Mouse (Mus musculus): ENCODE data around the gene Tprgl. TPM values are rescaled to one million over a fixed set of nuclear protein-coding genes. Genes with fewer than 3 reads are reported as not detected.

The Tprgl gene
- polyA plus RNA-seq, 1 experiment = 57.3 TPM

- no peaks in the 10 kb centered on the region for H3K36me3 ChIP-seq (ENCODE audit: control insufficient read depth, insufficient read depth)
- no peaks in the 10 kb centered on the region for H3K79me2 ChIP-seq (ENCODE audit: control insufficient read depth, insufficient read depth)
- no peaks in the 10 kb centered on the region for H3K79me3 ChIP-seq (ENCODE audit: low read depth)
- TF ChIP-seq CTCF (IDR thresholded peaks at IDR 0.05; ENCODE audit: control insufficient read depth, insufficient read depth, insufficient read length) = no peak
- TF ChIP-seq MYOD1 (IDR thresholded peaks at IDR 0.05; ENCODE audit: control insufficient read depth, insufficient read length, low read depth) = no peak
- no peak for TF ChIP-seq CEBPB (IDR thresholded peaks at IDR 0.05; ENCODE audit: low read depth)
- TF ChIP-seq MYOG (IDR thresholded peaks at IDR 0.05; ENCODE audit: control insufficient read depth, extremely low read depth, insufficient read length) = no peak
- TF ChIP-seq MAX (IDR thresholded peaks at IDR 0.05) = no peak
- TF ChIP-seq FOSL1 (IDR thresholded peaks at IDR 0.05; ENCODE audit: insufficient read depth, low read length, poor library complexity, severe bottlenecking) = no peak
- TF ChIP-seq USF1 (IDR thresholded peaks at IDR 0.05; ENCODE audit: low read depth) = no peak
- H3ac ChIP-seq (ENCODE audit: control insufficient read depth, insufficient read length, low read depth) = no peak overlapping the region
- peaks cover 6% of the 10 kb centered on the region for H3K27me3 ChIP-seq (ENCODE audit: control insufficient read depth, insufficient read depth, insufficient read length)
- H3K4me3 ChIP-seq (ENCODE audit: insufficient read depth, poor library complexity, severe bottlenecking) = no peak overlapping the region
Observed at GRCm38 (mm10) chr4:154116421-154116820, 44.0 kb downstream of the Tprgl start.

GRCm38 (mm10) chr4:154109850-154110243 lies 50.6 kb downstream of the Tprgl start:
- Histone ChIP-seq H3K36me3 (ENCODE audit: control insufficient read depth, insufficient read depth) (no peaks in the 10 kb centered on the region), H3K79me3 (ENCODE audit: low read depth) (no peaks in the 10 kb centered on the region), H3K27me3 (ENCODE audit: control insufficient read depth, insufficient read depth, insufficient read length) (peaks cover 15% of the 10 kb centered on the region), H3ac (ENCODE audit: control insufficient read depth, insufficient read length, low read depth) (no peak overlapping the region), H3K79me2 (ENCODE audit: control insufficient read depth, insufficient read depth) (no peaks in the 10 kb centered on the region), H3K4me3 (ENCODE audit: insufficient read depth, poor library complexity, severe bottlenecking) (no peak overlapping the region)
- TF ChIP-seq MYOG (IDR thresholded peaks at IDR 0.05; ENCODE audit: control insufficient read depth, extremely low read depth, insufficient read length) (no peak), CEBPB (IDR thresholded peaks at IDR 0.05; ENCODE audit: low read depth) (no peak), USF1 (IDR thresholded peaks at IDR 0.05; ENCODE audit: low read depth) (no peak), MYOD1 (IDR thresholded peaks at IDR 0.05; ENCODE audit: control insufficient read depth, insufficient read length, low read depth) (no peak), CTCF (IDR thresholded peaks at IDR 0.05; ENCODE audit: control insufficient read depth, insufficient read depth, insufficient read length) (no peak), MAX (IDR thresholded peaks at IDR 0.05) (no peak), FOSL1 (IDR thresholded peaks at IDR 0.05; ENCODE audit: insufficient read depth, low read length, poor library complexity, severe bottlenecking) (no peak)

- H3K79me2 ChIP-seq (ENCODE audit: control insufficient read depth, insufficient read depth) = no peaks in the 10 kb centered on the region
- no peaks in the 10 kb centered on the region for H3K79me3 ChIP-seq (ENCODE audit: low read depth)
- H3K36me3 ChIP-seq (ENCODE audit: control insufficient read depth, insufficient read depth) = no peaks in the 10 kb centered on the region
- no peak overlapping the region for H3K4me3 ChIP-seq (ENCODE audit: insufficient read depth, poor library complexity, severe bottlenecking)
- H3K27me3 ChIP-seq (ENCODE audit: control insufficient read depth, insufficient read depth, insufficient read length) = peaks cover 15% of the 10 kb centered on the region
- no peak overlapping the region for H3ac ChIP-seq (ENCODE audit: control insufficient read depth, insufficient read length, low read depth)
- TF ChIP-seq MYOD1 (IDR thresholded peaks at IDR 0.05; ENCODE audit: control insufficient read depth, insufficient read length, low read depth) = no peak
- no peak for TF ChIP-seq MAX (IDR thresholded peaks at IDR 0.05)
- no peak for TF ChIP-seq CEBPB (IDR thresholded peaks at IDR 0.05; ENCODE audit: low read depth)
- no peak for TF ChIP-seq CTCF (IDR thresholded peaks at IDR 0.05; ENCODE audit: control insufficient read depth, insufficient read depth, insufficient read length)
- TF ChIP-seq MYOG (IDR thresholded peaks at IDR 0.05; ENCODE audit: control insufficient read depth, extremely low read depth, insufficient read length) = no peak
- TF ChIP-seq USF1 (IDR thresholded peaks at IDR 0.05; ENCODE audit: low read depth) = no peak
- TF ChIP-seq FOSL1 (IDR thresholded peaks at IDR 0.05; ENCODE audit: insufficient read depth, low read length, poor library complexity, severe bottlenecking) = no peak
Observed at GRCm38 (mm10) chr4:154109216-154109849, 51.1 kb downstream of the Tprgl start.

Other genes with a start within 250 kb of the Tprgl start
- 39.8 TPM for gene A430005L14Rik, start 203.4 kb downstream of the Tprgl start, polyA plus RNA-seq (2012; fragmentation: generic; extraction: Trizol)
- 3.2 TPM for gene Dffb, start 185.5 kb downstream of the Tprgl start, polyA plus RNA-seq (2012; fragmentation: generic; extraction: Trizol)
- gene Cep104, start 185.5 kb downstream of the Tprgl start, polyA plus RNA-seq (2012; fragmentation: generic; extraction: Trizol) = 19.8 TPM
- gene Lrrc47, start 148.9 kb downstream of the Tprgl start, polyA plus RNA-seq (2012; fragmentation: generic; extraction: Trizol) = 41.7 TPM
- 2.2 TPM for gene Smim1, start 134.4 kb downstream of the Tprgl start, polyA plus RNA-seq (2012; fragmentation: generic; extraction: Trizol)
- gene Ccdc27, start 118.0 kb downstream of the Tprgl start, polyA plus RNA-seq (2012; fragmentation: generic; extraction: Trizol) = not detected
- 0.01 TPM for gene Trp73, start 20.5 kb downstream of the Tprgl start, polyA plus RNA-seq (2012; fragmentation: generic; extraction: Trizol)
- 21.7 TPM for gene Wrap73, start 18.3 kb downstream of the Tprgl start, polyA plus RNA-seq (2012; fragmentation: generic; extraction: Trizol)
- gene Megf6, start 10.1 kb upstream of the Tprgl start, polyA plus RNA-seq (2012; fragmentation: generic; extraction: Trizol) = 0.08 TPM
- gene Arhgef16, start 141.0 kb upstream of the Tprgl start, polyA plus RNA-seq (2012; fragmentation: generic; extraction: Trizol) = not detected
- not detected for gene B230104I21Rik, start 175.5 kb upstream of the Tprgl start, polyA plus RNA-seq (2012; fragmentation: generic; extraction: Trizol)

Measured in C2C12 (cell line).